Mouse (Mus musculus): ENCODE measurements around the gene Cga. TPM values are rescaled to one million over a fixed set of nuclear protein-coding genes. Genes with fewer than 3 reads are reported as not detected.
A peak's percentile ranks its signal among the peaks of the same experiment; 100 is the strongest.
"Not testable (repeated sequence)": the region's sequence is repeated elsewhere in the genome, so short reads cannot be mapped to it uniquely, and the experiment has no call there.

Gene Cga
- total RNA-seq, 2 experiments from 2014 or later, result not detected

- no peak for DNase-seq
These were observed 3.8 kb upstream of the Cga start for GRCm38 (mm10) chr4:34889812-34890185.

- no peak for DNase-seq
These were observed 4.9 kb downstream of the Cga start for GRCm38 (mm10) chr4:34898497-34898896.

GRCm38 (mm10) chr4:34899322-34899721 is 5.7 kb downstream of the Cga start:
- no peak for DNase-seq

DNA sequence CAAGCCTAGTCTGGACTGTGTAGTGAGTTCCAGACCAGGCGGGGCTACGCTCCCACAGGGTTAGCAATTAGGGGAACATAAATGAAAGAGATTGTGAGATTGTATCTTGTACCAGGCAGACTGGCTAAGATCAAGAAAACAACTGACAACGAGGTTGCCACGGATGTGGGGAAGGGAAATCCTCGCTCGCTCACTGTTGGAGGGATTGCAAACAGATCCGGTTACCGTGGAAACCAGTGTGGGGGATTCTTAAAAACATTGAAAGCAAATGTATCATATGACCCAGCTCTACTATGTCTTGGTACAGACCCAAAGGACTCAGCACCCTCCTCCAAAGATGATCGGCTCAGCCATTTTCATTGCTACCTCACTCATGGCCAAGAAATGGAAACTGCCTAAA is 6.6 kb downstream of the Cga start:
- no peak for DNase-seq

DNA sequence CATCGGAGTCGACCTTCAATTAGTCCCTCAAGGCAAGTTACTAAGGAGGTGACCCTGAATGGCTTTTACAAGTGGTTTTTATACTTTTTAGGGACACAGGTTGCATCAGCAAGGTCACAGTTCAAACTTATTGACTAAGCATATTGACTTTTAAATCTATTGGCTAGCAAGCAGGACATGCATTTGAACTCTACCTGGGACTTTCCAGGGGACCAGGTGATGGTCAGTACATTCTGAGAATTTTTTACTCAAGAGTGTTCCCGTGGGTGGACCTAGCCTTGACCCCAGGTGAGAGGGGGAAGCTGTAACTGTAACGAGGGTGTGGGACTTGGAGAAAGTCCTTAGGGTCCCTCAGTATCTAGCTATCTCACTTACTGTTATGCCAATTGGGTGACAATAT is 7.6 kb downstream of the Cga start:
- DNase-seq, result no peak

DNA sequence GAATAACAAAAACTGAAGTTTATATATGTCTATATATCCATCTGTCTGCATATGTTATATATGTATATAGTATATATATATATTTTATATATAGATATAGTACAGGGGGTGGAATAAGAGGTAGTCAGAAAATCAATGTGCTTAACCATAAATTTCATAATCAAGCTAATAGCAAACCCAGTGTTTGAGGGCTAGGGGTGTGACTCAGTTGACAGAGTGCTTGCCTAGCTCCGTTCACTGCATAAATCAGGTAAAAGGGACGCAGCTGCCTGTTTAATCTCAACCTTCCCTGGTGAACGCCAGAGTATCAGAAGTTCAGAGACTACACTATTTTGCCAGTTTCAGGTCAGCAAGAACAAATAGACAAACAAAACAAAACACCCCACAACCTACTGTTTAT is 8.0 kb downstream of the Cga start:
- not testable (repeated sequence) for DNase-seq

DNA sequence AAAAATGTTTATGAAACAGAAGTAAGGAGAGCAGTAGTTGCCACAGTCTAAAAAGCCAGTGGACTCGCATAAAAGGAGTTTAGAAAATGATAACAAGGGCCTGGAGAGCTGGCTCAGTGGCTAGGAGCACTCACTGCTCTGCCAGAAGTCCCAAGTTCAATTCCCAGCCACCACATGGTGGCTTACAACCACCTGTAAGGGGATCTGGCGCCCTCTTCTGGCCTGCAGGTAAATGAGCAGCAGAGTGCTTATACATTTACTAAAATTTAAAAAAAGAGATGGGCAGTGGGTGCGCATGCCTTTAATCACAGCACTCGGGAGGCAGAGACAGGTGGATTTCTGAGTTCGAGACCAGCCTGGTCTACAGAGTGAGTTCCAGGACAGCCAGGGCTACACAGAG is 11.8 kb downstream of the Cga start:
- no peak for DNase-seq

- DNase-seq, result no peak
These were observed 12.6 kb downstream of the Cga start for GRCm38 (mm10) chr4:34906151-34906550.

- no peak for DNase-seq
These were observed 13.4 kb downstream of the Cga start for GRCm38 (mm10) chr4:34907026-34907425.

GRCm38 (mm10) chr4:34908127-34908526 is 14.5 kb downstream of the Cga start:
- no peak for DNase-seq

DNA sequence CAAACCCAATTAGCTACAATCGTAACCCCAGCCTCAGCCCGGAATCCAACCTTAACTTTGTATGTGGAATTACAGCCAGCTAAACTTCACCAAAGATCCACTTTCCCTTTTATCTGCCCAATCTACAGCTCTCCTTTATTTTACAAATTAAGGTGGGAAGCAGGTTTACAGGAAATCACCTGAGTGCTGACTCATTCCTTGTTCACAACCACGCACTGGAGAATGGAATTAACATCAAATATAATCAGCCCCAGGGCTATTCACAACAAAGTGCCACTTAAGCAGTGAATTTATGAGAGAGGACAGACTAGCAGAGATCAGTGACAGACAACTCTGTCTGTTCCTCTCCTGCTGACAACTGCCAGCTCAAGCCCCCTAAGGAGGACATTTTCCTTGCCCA is 17.8 kb downstream of the Cga start:
- DNase-seq, result no peak

- no peak for DNase-seq
These were observed 18.6 kb downstream of the Cga start for GRCm38 (mm10) chr4:34912171-34912570.

DNA sequence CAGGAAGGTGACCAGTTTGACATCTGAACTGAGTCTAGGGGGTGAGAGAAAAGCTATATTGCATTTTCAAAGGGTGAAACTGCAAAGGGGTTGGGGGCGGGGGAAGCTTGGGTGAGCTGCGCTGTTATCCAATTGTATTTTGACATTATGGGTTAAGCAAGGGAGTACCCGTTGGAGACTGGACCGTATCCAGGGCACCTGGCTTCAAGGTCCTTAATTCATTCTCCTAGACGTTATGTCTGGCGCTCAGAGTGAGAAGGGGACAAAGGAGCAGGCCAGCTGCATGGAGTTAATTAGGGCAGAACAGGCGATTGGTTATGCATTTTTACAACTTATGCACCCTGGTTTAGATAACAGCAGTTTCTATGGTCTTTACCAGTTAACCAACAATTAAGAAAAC is 23.8 kb downstream of the Cga start:
- DNase-seq, result no peak

DNA sequence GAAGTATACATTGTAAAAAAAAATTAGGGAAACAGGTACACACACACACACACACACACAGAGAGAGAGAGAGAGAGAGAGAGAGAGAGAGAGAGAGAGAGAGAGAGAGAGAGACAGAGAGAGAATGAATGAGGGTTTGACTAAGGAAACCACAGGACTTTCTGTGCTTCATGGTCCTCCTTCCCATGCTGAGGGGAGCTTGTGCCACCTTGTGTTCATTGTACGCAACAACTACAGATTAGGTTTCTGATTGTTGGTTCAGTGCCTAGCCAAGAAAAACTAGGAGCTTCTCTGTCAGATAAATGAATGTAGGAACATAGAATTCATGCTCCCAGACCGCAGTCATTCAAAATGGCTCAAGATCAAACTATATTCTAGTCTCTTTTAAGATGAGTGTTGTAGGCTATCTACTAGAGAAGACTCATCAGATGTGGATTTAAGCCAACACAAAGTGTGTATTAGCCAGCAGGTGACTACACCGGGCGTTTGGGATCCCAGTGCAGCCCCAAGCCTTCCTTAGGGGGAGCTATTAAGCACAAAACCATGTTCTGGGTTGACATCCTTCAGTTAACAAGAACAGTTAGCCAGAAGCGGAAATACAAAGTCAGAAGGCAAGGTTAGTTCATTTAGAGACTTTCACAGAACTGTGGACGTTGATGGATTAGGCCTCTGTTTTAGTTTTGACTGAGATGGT is 28.7 kb downstream of the Cga start:
- DNase-seq, result peak; percentile 19

GRCm38 (mm10) chr4:34928386-34928785 is 34.8 kb downstream of the Cga start:
- DNase-seq, result not testable (repeated sequence)

DNA sequence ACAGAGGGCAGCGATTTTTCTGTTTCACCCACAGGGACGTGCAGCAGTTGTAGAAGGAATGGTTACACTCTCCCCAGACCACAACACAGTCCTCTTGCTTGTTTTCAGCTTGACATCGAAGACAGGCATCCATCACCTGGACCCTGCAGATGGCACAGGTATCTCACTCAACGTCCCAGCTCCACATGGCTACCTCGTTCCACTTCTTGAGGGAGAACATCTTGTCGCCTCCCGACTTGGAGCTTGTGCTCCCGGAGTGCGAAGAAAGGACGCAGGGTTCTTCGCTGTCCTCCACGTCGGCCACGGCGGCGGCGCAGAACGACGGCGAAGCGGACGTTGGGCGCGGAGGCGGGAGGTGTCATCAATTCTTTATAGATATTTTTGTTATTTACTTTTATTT is 47.5 kb downstream of the Cga start:
- no peak for DNase-seq

- no peak for DNase-seq
These were observed 53.6 kb downstream of the Cga start for GRCm38 (mm10) chr4:34947181-34947580.

DNA sequence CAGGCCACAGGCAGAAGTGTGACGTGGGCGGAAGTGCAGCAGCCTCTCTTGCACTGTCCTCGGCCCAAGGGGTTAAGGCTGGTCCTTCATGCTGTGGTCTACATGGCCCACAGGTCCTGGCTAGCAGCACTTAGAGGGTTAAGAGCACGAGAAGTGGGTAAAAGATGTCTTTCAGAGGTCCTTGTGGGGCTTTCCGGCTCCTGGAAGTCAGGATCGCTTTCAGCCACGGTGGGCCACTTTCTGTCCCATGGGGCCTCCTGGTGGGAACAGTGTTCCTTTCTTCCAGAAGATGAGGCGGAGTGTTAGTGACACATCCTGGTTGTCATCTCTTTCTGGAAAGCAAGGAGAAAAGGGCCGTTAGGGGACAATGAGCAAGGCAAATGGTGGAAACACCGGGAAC is 60.1 kb downstream of the Cga start:
- no peak for DNase-seq

Other genes with a start within 250 kb of the Cga start
- 10 to 100 TPM; 16.7 to 17.4 TPM for gene Slc35a1, start 206.3 kb upstream of the Cga start, total RNA-seq (2021)
- gene Cfap206, start 163.6 kb upstream of the Cga start, total RNA-seq (2021), result not detected
- gene Gm136, start 137.5 kb upstream of the Cga start, total RNA-seq (2021), result not detected
- 10 to 100 TPM; 27.1 to 29.0 TPM for gene Smim8, start 115.4 kb upstream of the Cga start, total RNA-seq (2021)
- gene Zfp292, start 10.8 kb upstream of the Cga start, total RNA-seq (2021), result 10 to 100 TPM; 11.8 to 14.5 TPM